Mouse (Mus musculus) frontal cortex, postnatal 36 days (tissue): ENCODE measurements at regions not wholly inside any gene's neighbourhood (a gene's known extent, or its start where the extent isn't known, plus 50 kb on each side); places are given as distances from the start of the nearest gene placed in this dataset.

Experiments used
- DNase-seq, 2 experiments: peaks; one replicate each; pipeline ENCODE4 v3.0.0; 2022; ENCODE audit warnings: low spot score in 2 of 2

DNA sequence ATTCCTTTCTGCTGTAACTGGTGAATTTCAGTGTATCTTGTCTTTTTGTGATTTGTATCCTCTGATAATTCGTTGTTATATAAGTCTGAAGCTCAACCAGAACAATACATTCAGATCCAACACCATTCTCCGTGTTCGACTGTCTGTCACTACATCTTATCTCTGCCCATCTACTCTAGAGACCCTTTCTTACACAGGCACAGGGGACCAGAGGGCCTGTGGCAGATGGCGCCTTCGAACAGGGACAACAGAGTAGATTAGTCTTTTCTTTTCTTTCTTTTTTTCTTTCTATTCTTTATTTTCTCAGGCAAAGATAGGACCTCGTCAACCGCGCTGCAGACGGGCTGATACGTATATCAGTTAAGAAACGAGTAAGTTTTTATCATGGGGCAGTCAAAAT is 215.3 kb downstream of the Gm21294 start:
- DNase-seq, result peak; percentile 0
